In genomic region chr2:160953131-160953873, GRCm38 (mm10) we compare ENCODE assay signal across 19 mouse cellular contexts. TPM values are rescaled to one million over a fixed set of nuclear protein-coding genes. Genes with fewer than 3 reads are reported as not detected.
DNase-seq lines count a peak whose midpoint lies in the region; ATAC-seq and TF ChIP-seq lines count a peak whose summit lies in the region.
"Had no signal": no experiment of that assay in that cellular context is flagged by ENCODE, and none has a peak within 500 bp of the region (broad histone marks: within the 10 kb centered on the region; RNA-seq: fewer than 3 reads in every experiment).

No protein-coding gene starts in this region.

- 69% methylated on average over 7 of the region's 7 CpGs for WGBS in hindbrain, embryonic 16.5 days
- 81% methylated on average over 7 of the region's 7 CpGs for WGBS in hindbrain, embryonic 14.5 days
- WGBS in limb, embryonic 13.5 days: 66% methylated on average over 7 of the region's 7 CpGs
- 77% methylated on average over 7 of the region's 7 CpGs for WGBS in stomach, postnatal 0 days

- H3K9me3 ChIP-seq in hindbrain, embryonic 16.5 days (ENCODE audit: control insufficient read depth, low read length): no peaks in the 10 kb centered on the region
- no peaks in the 10 kb centered on the region for H3K9me3 ChIP-seq in hindbrain, embryonic 14.5 days (ENCODE audit: control insufficient read depth, low read length)
- no peaks in the 10 kb centered on the region for H3K9me3 ChIP-seq in limb, embryonic 13.5 days
- no peaks in the 10 kb centered on the region for H3K9me3 ChIP-seq in stomach, postnatal 0 days (ENCODE audit: control insufficient read depth, low read length)
- H3K9me3 ChIP-seq: intestine, embryonic 15.5 days had no signal

- no peak for TF ChIP-seq CTCF in stomach, postnatal 0 days (IDR thresholded peaks at IDR 0.05; ENCODE audit: low read depth)

- no peak overlapping the region for H3K4me2 ChIP-seq in hindbrain, embryonic 16.5 days (ENCODE audit: low read length)
- no peak overlapping the region for H3K4me2 ChIP-seq in hindbrain, embryonic 14.5 days (replicated peaks)
- 0 out of 2 replicates have a peak overlapping the region, but pooled peaks have one; percentile 4 for H3K4me2 ChIP-seq in limb, embryonic 13.5 days (replicated peaks)
- no peak overlapping the region for H3K4me2 ChIP-seq in stomach, postnatal 0 days (replicated peaks; ENCODE audit: low read depth)
- H3K4me2 ChIP-seq: intestine, embryonic 15.5 days had no signal

- H3K4me3 ChIP-seq in hindbrain, embryonic 16.5 days (ENCODE audit: low read length): no peak overlapping the region
- H3K4me3 ChIP-seq in hindbrain, embryonic 14.5 days (replicated peaks; ENCODE audit: low read length): no peak overlapping the region
- no peak overlapping the region for H3K4me3 ChIP-seq in limb, embryonic 13.5 days
- no peak overlapping the region for H3K4me3 ChIP-seq in stomach, postnatal 0 days (ENCODE audit: low read depth, low read length)
- H3K4me3 ChIP-seq: erythroblast, embryonic 14.5 days; intestine, embryonic 15.5 days had no signal

- no peaks in the 10 kb centered on the region for H3K27me3 ChIP-seq in hindbrain, embryonic 16.5 days (replicated peaks; ENCODE audit: control insufficient read depth, insufficient read depth, low read length)
- H3K27me3 ChIP-seq in hindbrain, embryonic 14.5 days (ENCODE audit: control insufficient read depth, insufficient read depth, low read length): no peaks in the 10 kb centered on the region
- H3K27me3 ChIP-seq in limb, embryonic 13.5 days: no peaks in the 10 kb centered on the region
- H3K27me3 ChIP-seq in stomach, postnatal 0 days (ENCODE audit: control insufficient read depth, insufficient read depth, low read length): no peaks in the 10 kb centered on the region
- H3K27me3 ChIP-seq: CH12.LX; intestine, embryonic 15.5 days had no signal

- H3K36me3 ChIP-seq in hindbrain, embryonic 16.5 days (ENCODE audit: control insufficient read depth, insufficient read depth, low read length): peaks cover 40% of the 10 kb centered on the region
- peaks cover 88% of the 10 kb centered on the region for H3K36me3 ChIP-seq in hindbrain, embryonic 14.5 days (replicated peaks; ENCODE audit: control insufficient read depth, insufficient read depth)
- peaks cover 95% of the 10 kb centered on the region for H3K36me3 ChIP-seq in limb, embryonic 13.5 days
- H3K36me3 ChIP-seq in stomach, postnatal 0 days (ENCODE audit: control insufficient read depth, insufficient read depth, low read length): peaks cover 28% of the 10 kb centered on the region

- DNase-seq in hindbrain, embryonic 14.5 days (ENCODE audit: low spot score): no peak
- DNase-seq in retina, postnatal 1 day: peak; percentile 16
- no peak for DNase-seq in retina, embryonic 14.5 days (ENCODE audit: low spot score)
- DNase-seq in stomach, postnatal 0 days (ENCODE audit: low spot score): no peak
- no peak for DNase-seq in adipocyte (ENCODE audit: low spot score)
- no peak for DNase-seq in urinary bladder, postnatal 4 days (ENCODE audit: low spot score in 2 of 2)
- DNase-seq: adrenal gland, adult 2 months; cerebellum, postnatal 36 days; gastrocnemius, postnatal 10 days; heart, postnatal 10 days; kidney, postnatal 25 days; liver, postnatal 0 days; right cerebral cortex, adult 18-20 months had no signal

- H3K27ac ChIP-seq in hindbrain, embryonic 16.5 days (ENCODE audit: low read depth, low read length): 0 out of 2 replicates have a peak overlapping the region, but pooled peaks have one; percentile 23
- H3K27ac ChIP-seq in hindbrain, embryonic 14.5 days: no peak overlapping the region
- peak overlapping the region; percentile 33 for H3K27ac ChIP-seq in limb, embryonic 13.5 days
- no peak overlapping the region for H3K27ac ChIP-seq in stomach, postnatal 0 days (replicated peaks)
- H3K27ac ChIP-seq: intestine, embryonic 15.5 days; macrophage had no signal

- H3K4me1 ChIP-seq in hindbrain, embryonic 16.5 days (ENCODE audit: control insufficient read depth, insufficient read depth, low read depth, low read length): no peaks in the 10 kb centered on the region
- no peaks in the 10 kb centered on the region for H3K4me1 ChIP-seq in hindbrain, embryonic 14.5 days (replicated peaks; ENCODE audit: control insufficient read depth, insufficient read depth, low read length)
- peaks cover 24% of the 10 kb centered on the region for H3K4me1 ChIP-seq in limb, embryonic 13.5 days
- H3K4me1 ChIP-seq in stomach, postnatal 0 days (replicated peaks; ENCODE audit: control insufficient read depth, insufficient read depth): no peaks in the 10 kb centered on the region
- H3K4me1 ChIP-seq: intestine, embryonic 15.5 days had no signal

- ATAC-seq in hindbrain, embryonic 16.5 days: peak; percentile 76
- no peak for ATAC-seq in hindbrain, embryonic 14.5 days (ENCODE audit: low FRiP score)
- ATAC-seq in limb, embryonic 13.5 days (ENCODE audit: low FRiP score, low read depth): no peak; the same call in 1 of the 2 replicates
- ATAC-seq in stomach, postnatal 0 days (ENCODE audit: low FRiP score, low TSS enrichment): peak; percentile 32; the same call in 1 of the 2 replicates
- ATAC-seq: intestine, embryonic 15.5 days; liver, postnatal 0 days had no signal

- no peak for TF ChIP-seq EP300 in stomach, postnatal 0 days (optimal IDR thresholded peaks at IDR 0.05)

- no peak overlapping the region; the same call in 1 of the 2 replicates for H3K9ac ChIP-seq in hindbrain, embryonic 16.5 days (ENCODE audit: low read depth, low read length)
- no peak overlapping the region for H3K9ac ChIP-seq in hindbrain, embryonic 14.5 days
- no peak overlapping the region for H3K9ac ChIP-seq in limb, embryonic 13.5 days
- no peak overlapping the region for H3K9ac ChIP-seq in stomach, postnatal 0 days (ENCODE audit: low read length)
- H3K9ac ChIP-seq: intestine, embryonic 15.5 days; liver, postnatal 0 days had no signal

RNA-seq across cellular contexts. Expression of gene Emilin3, which starts 41.2 kb away (rescaled TPM):
- polyA plus RNA-seq in hindbrain, embryonic 16.5 days (2015; fragmentation: Nextera tagmentation; extraction: Ambion mirVana): 0.70 and 1.3 TPM in 2 replicates
- polyA plus RNA-seq in hindbrain, embryonic 14.5 days (2014; fragmentation: Nextera tagmentation; extraction: Ambion mirVana): 0.52 and 0.55 TPM in 2 replicates
- polyA plus RNA-seq in limb, embryonic 13.5 days (2015; fragmentation: Nextera tagmentation; extraction: Ambion mirVana): 28.3 and 30.2 TPM in 2 replicates
- polyA plus RNA-seq in stomach, postnatal 0 days (2015; fragmentation: Nextera tagmentation; extraction: Ambion mirVana): 7.2 and 8.5 TPM in 2 replicates
- polyA plus RNA-seq: erythroblast, embryonic 14.5 days; liver, postnatal 0 days; macrophage had no signal

Comparison
In these comparisons a context has a peak if more than half of its experiments do, and no peak if none do; other contexts are left out.
1. ATAC-seq: peak in hindbrain, embryonic 16.5 days (single experiment) and stomach, postnatal 0 days (single experiment); none in hindbrain, embryonic 14.5 days (single experiment) and limb, embryonic 13.5 days (single experiment).
2. H3K27ac ChIP-seq: peak in hindbrain, embryonic 16.5 days (single experiment) and limb, embryonic 13.5 days (single experiment); none in hindbrain, embryonic 14.5 days (single experiment) and stomach, postnatal 0 days (single experiment).